Mouse (Mus musculus) layer of hippocampus, adult 11-12 months (tissue): ENCODE measurements around the gene Fbxo9.
"Not testable (repeated sequence)": the region's sequence is repeated elsewhere in the genome, so short reads cannot be mapped to it uniquely, and the experiment has no call there.

Source experiments
- DNase-seq: peaks from one replicate; pipeline ENCODE4 v3.0.0; 2022; ENCODE audit warnings: low spot score

The Fbxo9 gene

GRCm38 (mm10) chr9:78108796-78109239 is at the start of gene Fbxo9, which contains the start of gene Ick:
Fbxo9 (minus strand) TSS chr9:78109065.
Ick (plus strand) TSS chr9:78109192.
- DNase-seq: peak; percentile 93

GRCm38 (mm10) chr9:78157221-78157620 is 48.4 kb upstream of the Fbxo9 start:
- no peak for DNase-seq

GRCm38 (mm10) chr9:78154211-78154977 is 45.5 kb upstream of the Fbxo9 start:
- no peak for DNase-seq

- not testable (repeated sequence) for DNase-seq
These were observed 40.9 kb upstream of the Fbxo9 start for GRCm38 (mm10) chr9:78149770-78150169.

GRCm38 (mm10) chr9:78148149-78148548 is 39.3 kb upstream of the Fbxo9 start:
- no peak for DNase-seq

GRCm38 (mm10) chr9:78146627-78147026 is 37.8 kb upstream of the Fbxo9 start:
- DNase-seq: peak; percentile 39

GRCm38 (mm10) chr9:78146099-78146498 is 37.2 kb upstream of the Fbxo9 start:
- peak; percentile 71 for DNase-seq

GRCm38 (mm10) chr9:78139463-78139862 is 30.6 kb upstream of the Fbxo9 start:
- DNase-seq: no peak

GRCm38 (mm10) chr9:78138044-78138676 is 29.3 kb upstream of the Fbxo9 start:
- no peak for DNase-seq

GRCm38 (mm10) chr9:78135658-78136057 is 26.8 kb upstream of the Fbxo9 start:
- no peak for DNase-seq

GRCm38 (mm10) chr9:78126643-78127042 is 17.8 kb upstream of the Fbxo9 start:
- no peak for DNase-seq

GRCm38 (mm10) chr9:78126007-78126406 is 17.1 kb upstream of the Fbxo9 start:
- DNase-seq: no peak

GRCm38 (mm10) chr9:78124297-78124696 is 15.4 kb upstream of the Fbxo9 start:
- no peak for DNase-seq

GRCm38 (mm10) chr9:78122939-78123712 is 14.3 kb upstream of the Fbxo9 start:
- no peak for DNase-seq

- DNase-seq: no peak
These were observed 13.1 kb upstream of the Fbxo9 start for GRCm38 (mm10) chr9:78121985-78122384.

GRCm38 (mm10) chr9:78121358-78121757 is 12.5 kb upstream of the Fbxo9 start:
- no peak for DNase-seq

GRCm38 (mm10) chr9:78117690-78118089 is 8.8 kb upstream of the Fbxo9 start:
- DNase-seq: no peak

GRCm38 (mm10) chr9:78115746-78116145 is 6.9 kb upstream of the Fbxo9 start:
- no peak for DNase-seq

- DNase-seq: no peak
These were observed 4.6 kb upstream of the Fbxo9 start for GRCm38 (mm10) chr9:78113538-78113885.

- peak; percentile 92 for DNase-seq
These were observed 4.1 kb upstream of the Fbxo9 start for GRCm38 (mm10) chr9:78112770-78113537.

GRCm38 (mm10) chr9:78111456-78111855 is 2.6 kb upstream of the Fbxo9 start:
- DNase-seq: no peak

- no peak for DNase-seq
These were observed 791 bp upstream of the Fbxo9 start for GRCm38 (mm10) chr9:78109656-78110055.
